Mouse (Mus musculus) ZHBTc4 (cell line): ENCODE measurements around the gene Atg14.
"Not testable (repeated sequence)": the region's sequence is repeated elsewhere in the genome, so short reads cannot be mapped to it uniquely, and the experiment has no call there.

Experiments used
- DNase-seq: peaks from one replicate; pipeline ENCODE4 v3.0.0-alpha.2; 2011; ENCODE audit warnings: low read depth, low spot score

The Atg14 gene

DNA sequence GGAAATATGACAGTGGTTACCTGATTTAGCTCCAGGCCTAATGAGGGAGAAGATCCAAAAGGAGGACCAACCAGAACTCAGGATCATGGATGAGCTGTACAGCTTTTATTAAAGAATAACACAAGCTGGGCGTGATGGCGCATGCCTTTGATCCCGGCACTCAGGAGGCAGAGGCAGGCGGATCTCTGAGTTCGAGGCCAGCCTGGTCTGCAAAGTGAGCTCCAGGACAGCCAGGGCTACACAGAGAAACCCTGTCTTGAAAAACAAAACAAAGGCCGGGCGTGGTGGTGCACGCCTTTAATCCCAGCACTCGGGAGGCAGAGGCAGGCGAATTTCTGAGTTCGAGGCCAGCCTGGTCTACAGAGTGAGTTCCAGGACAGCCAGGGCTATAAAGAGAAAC is at the start of gene Atg14:
Atg14 (minus strand) TSS at position 101 of the 400 bp plus-strand sequence.
- not testable (repeated sequence) for DNase-seq

DNA sequence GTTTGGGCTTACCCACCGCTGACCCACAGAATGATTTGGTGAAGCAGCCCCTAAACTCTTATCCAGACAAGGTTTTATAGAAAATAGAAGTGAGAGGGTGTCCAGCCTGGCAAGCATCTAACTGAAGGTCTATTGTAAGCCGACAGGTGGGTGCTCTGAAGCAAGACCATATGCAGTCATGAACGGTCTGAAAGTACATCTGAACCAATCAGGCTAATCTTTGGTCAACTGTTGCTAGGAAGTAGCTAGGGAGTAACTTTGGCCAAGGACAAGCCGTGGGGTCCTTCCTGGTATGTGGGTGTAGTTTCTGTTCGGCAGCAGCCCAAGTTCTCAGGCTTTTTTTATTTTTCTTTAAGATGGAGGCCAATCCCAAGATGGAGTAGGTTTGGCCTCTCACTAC is 48.4 kb upstream of the Atg14 start:
- peak; percentile 22 for DNase-seq

DNA sequence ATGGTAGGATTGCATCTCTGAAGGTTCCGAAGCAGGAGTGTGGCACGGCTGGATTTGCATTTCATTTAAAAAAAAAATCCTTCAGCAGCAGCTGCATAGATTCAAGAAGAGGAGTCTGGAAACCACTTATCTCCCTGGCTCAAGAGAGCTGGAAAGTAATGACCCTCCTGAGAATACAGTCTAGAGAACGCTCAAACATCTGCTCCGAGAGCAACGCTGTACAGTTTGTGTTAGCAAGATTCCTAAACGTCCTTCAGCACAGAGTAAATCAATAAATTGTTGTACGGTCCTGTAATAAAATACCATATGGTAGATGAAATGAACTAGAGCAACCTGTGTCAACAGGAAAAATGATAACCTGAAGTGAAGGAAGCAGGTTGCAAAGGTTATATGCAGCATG is 42.8 kb upstream of the Atg14 start:
- no peak for DNase-seq

DNA sequence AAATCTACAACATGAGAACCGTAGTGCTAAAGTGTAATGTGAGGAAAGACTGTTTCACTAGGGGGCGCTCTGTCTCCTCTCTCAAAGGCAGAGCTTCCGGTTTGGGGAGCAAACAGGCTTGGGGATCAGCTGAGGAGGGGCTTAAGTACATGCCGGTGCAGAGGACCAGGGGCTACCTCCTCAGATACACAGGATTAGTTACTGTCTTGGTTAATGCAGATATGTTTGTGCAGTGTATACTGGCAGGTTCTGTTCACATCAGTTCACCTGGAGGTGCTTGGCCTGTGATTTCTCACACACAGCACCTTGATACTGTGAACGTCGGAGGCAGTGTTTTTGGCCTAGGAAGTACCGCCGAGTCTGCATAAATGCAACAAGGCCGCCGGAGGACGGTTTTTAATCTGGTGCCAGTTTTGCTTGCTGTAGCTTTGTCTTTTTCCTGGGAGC is 27.5 kb upstream of the Atg14 start:
- DNase-seq, result peak; percentile 85

DNA sequence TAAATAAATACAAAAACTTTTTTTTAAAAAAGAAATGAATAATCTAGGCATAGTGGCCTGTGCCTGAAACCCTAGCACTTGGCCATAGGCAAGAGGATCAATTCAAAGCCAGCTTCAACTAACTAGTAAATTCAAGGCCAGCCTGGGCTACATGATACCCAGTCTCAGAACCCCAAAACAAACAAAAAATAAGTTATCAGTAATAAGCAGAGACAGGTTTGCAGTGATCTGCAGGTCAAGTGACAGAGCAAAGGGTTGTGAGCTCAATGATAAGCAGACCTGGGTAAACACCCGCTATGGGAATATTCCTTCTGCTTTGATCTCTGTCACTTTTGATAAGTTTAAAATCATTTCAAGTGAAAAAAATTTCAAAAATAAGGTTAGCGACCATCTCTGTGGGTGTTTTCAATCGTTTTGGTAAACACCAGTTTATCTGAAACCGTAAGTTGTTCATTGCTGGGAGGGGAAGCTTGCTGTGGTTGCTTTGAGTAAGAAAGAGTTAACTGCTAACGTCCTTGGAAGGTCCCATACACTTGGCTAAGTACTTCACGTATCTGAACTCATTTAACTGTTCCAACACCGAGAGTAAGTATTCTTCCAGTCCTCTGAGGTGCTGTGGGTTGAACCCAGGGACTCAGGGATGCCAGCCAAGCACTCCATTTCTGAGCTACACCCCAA is 24.1 kb upstream of the Atg14 start:
- no peak for DNase-seq

DNA sequence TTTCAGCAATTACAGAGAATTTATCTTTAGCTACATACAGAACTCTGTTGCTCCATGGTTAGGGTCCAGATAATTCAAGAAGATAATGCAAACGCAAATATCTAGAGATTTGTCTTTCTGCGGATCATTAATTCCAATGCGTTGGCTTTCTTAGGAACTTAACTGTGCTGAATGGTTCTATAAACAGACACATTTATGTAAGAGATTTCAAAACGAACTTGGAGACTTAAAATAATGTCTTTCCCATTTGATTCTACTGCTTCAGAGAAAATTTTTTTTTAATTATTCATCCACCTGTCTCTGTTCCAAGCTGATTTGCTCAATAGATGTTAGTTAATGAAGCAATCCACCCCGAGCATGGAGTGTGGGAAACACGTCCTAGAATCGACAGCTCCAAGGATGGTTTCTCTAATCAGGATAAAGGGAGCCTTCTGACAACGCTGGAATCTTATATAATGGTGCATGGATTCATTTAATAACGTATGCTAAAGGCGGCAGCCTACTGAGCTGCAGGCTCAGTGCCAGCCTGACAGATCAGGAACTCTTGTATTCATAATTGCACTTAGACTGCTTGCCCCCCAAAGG is 20.0 kb upstream of the Atg14 start:
- DNase-seq, result no peak

DNA sequence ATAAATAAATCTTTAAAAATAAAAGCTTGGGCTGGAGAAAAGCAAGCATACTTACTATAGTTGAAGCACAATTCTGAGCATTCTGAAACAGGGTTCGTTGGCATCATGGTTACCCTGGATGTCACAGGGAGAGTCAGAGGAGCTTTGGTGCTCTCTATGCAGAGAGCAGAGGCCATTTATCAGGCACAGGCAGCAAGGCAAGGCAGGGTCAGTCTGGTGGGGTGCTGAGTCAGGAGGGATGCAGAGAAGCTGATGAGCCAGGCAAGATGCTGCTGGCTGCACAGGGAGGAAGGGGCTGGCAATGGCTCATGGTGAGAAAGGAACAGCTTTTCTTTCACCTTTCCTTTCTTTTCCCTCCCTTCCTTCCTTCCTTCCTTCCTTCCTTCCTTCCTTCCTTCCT is 19.0 kb upstream of the Atg14 start:
- no peak for DNase-seq

DNA sequence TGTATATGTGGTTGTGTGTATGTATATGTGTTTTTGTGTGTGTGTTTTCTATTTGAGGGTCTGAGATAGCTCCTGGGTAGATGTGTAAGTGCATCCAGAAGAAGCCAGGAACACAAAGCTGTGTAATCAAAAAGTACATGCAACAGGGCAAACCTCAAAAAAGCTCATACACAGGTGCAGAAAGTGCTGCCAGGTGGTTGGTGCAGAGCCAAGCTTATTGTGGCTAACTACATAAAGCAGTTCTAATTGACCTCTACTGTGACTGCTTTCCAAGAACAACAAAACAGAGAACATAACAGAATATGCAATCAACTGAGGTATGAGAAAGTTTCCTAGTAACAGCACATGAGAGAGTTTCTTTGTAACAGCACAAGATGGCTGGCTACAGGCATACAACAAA is 13.9 kb upstream of the Atg14 start:
- no peak for DNase-seq

DNA sequence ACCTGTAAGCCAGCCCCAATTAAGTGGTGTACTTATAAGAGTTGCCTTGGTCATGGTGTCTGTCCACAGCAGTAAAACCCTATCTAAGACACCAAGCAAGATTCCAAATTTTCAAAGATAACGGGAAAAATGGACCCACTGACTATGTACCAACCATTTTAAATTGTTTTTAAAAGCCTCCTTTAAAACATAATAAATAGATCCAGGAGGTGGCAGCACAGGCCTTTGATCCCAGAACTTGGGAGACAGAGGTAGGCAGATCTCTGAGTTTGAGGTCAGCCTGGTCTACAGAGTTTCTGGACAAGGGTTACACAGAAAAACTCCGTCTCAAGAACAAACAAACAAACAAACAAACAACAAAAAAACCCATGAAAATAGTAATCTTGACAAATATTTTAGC is 11.2 kb upstream of the Atg14 start:
- no peak for DNase-seq

DNA sequence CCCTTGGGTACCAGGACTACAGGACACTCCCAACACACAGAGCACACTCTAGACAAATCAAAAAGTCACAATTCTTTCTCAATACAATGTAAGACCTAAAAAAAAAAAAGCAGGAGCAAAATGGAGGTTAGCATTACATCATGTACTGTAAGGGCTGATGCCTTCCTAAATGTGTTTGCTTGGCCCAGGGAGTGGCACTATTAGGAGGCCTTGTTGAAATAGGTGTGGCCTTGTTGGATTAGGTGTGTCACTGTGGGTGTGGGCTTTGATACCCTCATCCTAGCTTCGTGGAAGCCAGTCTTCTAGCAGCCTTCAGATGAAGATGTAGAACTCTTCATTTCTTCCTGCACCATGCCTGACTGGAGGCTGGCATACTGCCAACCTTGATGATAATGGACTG is 10.8 kb upstream of the Atg14 start:
- no peak for DNase-seq

DNA sequence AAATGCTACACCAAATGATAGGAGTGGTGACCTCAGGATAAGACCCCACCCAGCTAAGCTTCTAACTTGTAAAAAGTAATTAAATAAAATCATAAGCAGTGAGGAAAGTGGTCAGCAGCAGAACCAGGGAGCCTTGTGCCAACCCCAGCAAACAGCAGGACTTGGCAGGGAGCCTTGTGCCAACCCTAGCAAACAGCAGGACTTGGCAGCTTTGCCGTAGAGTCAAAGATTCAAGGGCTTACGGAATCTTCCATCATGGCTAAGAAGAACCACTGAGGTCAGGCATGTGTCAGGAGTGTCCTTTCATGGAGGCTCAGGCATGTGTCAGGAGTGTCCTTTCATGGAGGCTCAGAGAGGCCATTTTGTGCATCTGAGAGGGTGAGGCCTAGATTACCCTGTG is 7.6 kb upstream of the Atg14 start:
- DNase-seq, result no peak

DNA sequence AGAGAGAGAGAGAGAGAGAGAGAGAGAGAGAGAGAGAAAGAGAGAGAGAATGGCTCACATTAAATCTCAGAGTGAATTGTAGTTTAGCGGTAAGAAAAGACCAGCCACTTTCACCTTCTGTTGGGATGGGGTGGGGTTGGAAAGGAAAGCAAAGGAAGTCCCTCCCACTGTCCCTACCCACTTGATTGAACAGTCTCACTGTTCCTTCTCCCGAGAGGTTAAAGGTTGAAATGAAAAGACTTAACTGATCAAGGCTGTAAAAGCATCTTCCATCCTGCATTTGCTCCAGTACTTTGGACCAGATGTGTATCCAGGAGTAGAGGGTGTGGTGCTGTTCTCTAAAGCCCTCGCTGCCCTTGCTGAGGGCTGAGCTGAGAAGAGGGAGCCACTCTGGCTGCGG is 6.2 kb upstream of the Atg14 start:
- DNase-seq, result peak; percentile 81

DNA sequence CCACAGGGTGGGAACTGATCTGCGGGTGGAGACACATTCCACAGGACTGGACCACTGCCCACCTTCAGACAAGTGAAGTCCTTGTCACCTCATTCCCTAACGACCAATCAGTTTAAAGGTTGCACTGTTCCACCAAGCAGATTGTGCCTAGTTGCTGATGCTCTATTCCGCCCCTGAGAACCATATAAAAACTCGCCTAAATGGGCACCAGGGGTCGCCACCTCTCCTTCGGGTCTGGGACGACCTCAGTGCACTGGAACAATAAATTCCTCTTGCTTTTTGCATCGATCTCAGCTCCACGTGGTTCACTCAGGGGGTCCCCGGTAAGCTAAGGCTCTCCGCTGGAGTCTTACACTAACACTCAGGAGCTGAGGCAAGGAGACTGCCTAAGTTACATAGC is 4.3 kb upstream of the Atg14 start:
- DNase-seq, result peak; percentile 92

DNA sequence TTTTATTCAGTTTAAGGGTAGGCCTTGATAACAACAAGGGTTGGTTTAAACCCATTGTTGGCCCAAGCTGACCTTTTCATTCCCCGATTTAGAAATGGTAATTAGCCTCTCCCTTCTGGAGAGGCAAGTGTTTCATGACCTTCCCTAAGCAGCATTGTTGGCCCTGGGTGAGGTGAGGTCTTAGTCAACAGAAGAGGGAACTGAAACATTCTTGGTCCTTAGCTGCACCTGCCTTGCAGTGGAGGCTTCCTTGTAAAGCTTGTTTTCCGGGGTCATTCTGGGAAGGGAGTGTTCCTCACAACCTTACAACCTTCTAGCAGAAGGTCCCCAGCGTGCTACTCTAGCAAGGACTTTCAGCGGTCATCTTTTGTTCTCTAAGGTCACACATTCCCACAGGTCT is 2.3 kb upstream of the Atg14 start:
- DNase-seq, result peak; percentile 97

DNA sequence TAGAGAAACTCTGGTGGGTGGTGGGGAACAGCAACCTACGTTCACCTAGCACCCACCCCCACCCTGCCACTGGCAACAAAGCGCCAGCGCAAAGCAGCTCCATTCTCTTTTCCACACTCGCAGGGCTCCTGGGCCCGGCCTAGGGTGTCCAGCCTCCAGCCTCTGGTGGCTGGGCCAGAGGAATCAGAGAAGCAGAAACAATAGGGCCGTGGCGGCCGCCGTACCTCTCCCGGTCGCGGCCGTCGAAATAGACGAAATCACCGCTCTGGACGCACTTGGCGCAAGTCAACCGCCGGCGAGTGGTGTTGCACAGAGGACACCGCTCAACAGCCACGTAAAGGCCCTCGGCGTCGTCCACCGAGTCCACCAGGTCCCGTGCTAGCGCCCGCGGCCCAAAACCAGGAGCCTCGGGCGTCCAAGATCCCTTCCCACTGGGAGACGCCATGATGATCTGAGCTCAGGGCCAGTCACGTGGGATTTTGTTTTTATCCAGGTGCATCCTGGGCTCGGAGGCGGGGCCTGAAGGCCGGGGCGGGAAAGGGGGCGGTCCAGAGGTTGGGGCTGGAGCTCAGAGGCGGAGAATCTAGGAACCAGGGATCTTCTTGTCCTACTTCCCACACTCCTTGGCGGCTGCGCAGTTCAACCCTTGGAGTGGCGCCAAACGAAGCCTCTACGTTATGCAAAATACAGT is 2.3 kb downstream of the Atg14 start:
- DNase-seq, result peak; percentile 99

DNA sequence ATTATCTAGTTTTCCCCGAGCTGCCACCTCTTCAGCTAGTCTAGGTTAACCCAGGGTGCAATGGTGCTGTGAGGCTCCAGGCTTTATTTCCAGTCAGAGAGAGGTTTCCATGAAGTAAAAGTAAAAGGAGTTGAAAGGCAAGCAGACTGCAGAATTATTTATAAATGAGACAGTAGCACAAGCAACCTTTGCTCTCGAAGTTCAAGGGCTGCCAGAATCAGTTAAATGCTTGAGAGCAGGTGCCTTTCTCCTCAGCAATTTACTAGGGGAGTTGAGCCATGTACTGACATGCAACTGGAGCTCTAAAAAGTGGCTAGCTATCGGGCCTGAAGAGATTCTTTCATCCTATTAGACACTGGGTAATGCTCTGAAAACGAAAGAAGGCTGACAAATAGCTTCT is 7.3 kb downstream of the Atg14 start:
- DNase-seq, result no peak

DNA sequence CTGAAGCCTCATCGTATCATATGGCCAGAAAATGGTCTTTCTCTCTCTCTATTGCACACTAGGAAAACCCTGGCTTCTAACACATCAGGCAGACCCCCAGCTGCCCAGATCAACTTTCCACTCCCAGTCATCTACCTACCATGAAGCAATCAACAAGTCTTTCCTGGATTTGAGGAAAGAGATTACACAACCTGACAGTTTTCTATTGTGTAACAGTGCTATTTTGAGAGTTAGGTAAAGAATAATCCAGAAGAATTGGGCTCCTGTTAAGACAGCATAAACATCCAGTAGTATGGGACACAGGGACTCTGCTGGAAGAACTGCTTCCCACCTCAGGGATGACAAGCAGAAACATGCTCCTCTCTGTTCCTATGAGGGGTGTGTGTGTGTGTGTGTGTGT is 7.9 kb downstream of the Atg14 start:
- DNase-seq, result no peak

DNA sequence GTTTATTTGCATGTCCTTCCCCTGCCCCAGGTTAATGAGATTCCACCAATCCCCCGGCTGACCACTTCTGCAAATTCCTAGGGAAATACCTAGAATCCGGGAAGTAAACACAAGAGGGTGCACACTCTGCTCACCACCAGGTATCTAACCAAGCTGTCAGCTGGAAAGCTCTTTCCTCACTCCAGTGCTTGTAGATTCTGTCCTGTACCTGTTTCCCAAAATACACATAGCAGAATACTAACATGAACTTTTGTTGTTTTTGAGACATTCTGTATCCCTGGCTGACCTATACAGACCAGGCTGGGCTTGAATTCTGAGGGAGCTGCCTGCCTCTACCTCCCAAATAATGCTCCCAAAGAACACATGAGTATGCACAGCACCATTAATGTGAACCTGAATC is 9.7 kb downstream of the Atg14 start:
- DNase-seq, result no peak

DNA sequence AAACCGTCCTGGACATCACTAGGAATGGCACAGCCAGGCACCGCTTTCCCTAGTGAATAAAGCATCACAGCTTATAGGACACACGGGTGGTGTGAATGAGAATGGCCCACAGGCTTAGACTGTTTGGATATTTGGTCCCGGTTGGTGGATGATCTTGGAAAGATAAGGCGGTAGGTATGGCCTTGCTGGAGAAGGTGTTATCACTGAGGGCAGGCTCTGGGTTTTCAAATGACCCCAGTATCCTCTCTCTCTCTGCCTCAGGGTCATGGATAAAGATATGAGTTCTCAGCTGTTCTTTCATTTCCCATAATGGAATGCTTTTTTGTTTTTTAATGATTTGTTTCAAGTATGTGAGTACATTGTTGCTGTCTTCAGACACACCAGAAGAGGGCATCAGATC is 15.2 kb downstream of the Atg14 start:
- DNase-seq, result no peak

DNA sequence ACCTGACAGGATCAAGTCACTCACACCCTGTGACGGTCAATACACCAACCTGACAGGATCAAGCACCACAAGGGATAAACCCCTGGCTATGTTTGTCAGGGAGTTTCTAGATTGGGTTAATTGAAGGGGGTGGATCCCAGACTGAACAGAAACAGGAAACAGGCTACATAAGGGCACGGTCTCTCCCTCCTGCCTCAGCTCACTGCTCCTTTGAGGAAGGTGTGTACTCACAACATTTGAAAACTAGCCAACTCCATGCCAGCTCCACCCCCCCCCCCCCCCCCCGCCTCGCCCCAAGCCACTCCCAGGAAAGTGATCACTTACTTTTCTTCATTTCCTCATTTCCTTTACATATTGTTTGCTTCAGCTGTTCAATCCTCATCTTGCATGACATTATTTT is 16.2 kb downstream of the Atg14 start:
- DNase-seq, result no peak

DNA sequence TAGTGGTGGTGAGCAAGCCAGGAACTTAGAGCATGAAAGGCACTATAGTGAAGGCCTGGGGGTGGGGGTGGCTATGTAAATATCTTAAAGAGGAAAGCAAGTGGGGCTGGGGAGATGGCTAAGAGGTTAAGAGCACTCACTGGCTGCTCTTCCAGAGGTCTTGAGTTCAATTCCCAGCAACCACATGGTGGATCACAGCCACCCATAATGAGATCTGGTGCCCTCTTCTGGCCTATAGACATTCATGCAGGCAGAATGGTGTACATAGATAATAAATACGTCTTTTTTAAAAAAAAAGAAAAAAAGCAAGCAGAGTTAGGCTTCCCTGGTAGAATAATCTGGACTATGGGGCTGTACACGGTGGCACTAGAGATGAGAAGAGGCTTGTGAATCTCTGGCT is 17.1 kb downstream of the Atg14 start:
- DNase-seq, result peak; percentile 54

DNA sequence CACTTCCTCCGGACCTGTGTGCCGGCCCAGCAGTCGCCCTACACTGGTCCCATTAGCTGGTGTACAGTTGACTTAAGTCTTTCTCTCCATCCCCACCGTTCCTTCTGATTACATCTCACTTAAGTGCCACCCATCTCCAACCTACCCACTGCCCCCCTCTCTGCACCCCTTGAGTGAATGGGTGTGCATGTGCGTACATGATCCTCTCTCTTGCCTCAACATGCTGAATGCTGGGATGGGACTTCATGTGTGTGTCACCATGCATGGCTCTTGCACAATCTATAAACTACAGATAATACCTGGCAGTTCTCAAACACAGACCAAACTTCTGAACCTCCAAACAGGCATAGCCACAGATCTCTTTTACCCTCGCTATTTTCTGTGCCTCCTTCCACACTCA is 18.8 kb downstream of the Atg14 start:
- no peak for DNase-seq

DNA sequence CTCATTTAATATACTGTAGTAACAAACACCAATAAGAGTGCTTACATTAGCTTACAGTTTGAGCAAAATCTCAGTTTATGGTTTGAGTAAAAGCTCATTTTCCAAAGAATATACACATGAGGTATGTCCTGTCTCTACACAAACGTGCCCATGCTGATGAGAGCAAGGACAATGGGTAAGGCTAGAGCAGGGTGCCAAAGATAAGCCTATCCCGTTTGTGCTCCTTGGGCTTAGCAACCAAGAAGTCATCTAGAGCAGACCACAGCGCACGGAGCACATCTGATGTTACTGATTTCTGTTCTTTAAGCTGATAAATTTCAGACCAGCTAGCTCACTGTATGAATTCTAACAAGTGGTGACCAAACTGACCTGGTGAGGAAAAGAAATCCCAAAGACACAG is 25.6 kb downstream of the Atg14 start:
- DNase-seq, result no peak
